ENCODE assay signal across 32 mouse cellular contexts in genomic region chr6:86846467-86846866, GRCm38 (mm10).
"Had no signal": no experiment of that assay in that cellular context is flagged by ENCODE, and none has a peak within 500 bp of the region (broad histone marks: within the 10 kb centered on the region; RNA-seq: fewer than 3 reads in every experiment).

No protein-coding gene starts in this region.

- H3K9ac ChIP-seq: heart, embryonic 12.5 days; heart, embryonic 13.5 days; heart, embryonic 15.5 days; hindbrain, embryonic 12.5 days; hindbrain, embryonic 13.5 days; hindbrain, embryonic 14.5 days; hindbrain, embryonic 15.5 days; intestine, embryonic 15.5 days; kidney, embryonic 15.5 days had no signal

- H3K27me3 ChIP-seq: heart, embryonic 12.5 days; heart, embryonic 13.5 days; heart, embryonic 15.5 days; hindbrain, embryonic 12.5 days; hindbrain, embryonic 13.5 days; hindbrain, embryonic 15.5 days; intestine, embryonic 15.5 days; kidney, embryonic 15.5 days had no signal

- DNase-seq: heart, postnatal 10 days; heart, postnatal 14 days; heart, postnatal 36 days; heart, postnatal 4 days; kidney, adult 11 months; kidney, adult 18-20 months; kidney, adult 2 months; kidney, adult 8-10 months; kidney, adult 9 months; kidney, postnatal 10 days; kidney, postnatal 14 days; kidney, postnatal 25 days; kidney, postnatal 36 days; kidney, postnatal 4 days; layer of hippocampus, adult 9-11 months; layer of hippocampus, postnatal 36 days had no signal

- H3K4me3 ChIP-seq: heart, embryonic 10.5 days; heart, embryonic 12.5 days; heart, embryonic 13.5 days; heart, embryonic 15.5 days; hindbrain, embryonic 10.5 days; hindbrain, embryonic 12.5 days; hindbrain, embryonic 13.5 days; hindbrain, embryonic 15.5 days; intestine, embryonic 15.5 days; kidney, embryonic 15.5 days; layer of hippocampus, adult 2 months; left cerebral cortex, adult 2 months had no signal

- H3K9me3 ChIP-seq: heart, embryonic 10.5 days; heart, embryonic 12.5 days; heart, embryonic 13.5 days; heart, embryonic 15.5 days; hindbrain, embryonic 10.5 days; hindbrain, embryonic 12.5 days; hindbrain, embryonic 13.5 days; hindbrain, embryonic 15.5 days; intestine, embryonic 15.5 days; kidney, embryonic 15.5 days had no signal

- H3K36me3 ChIP-seq: heart, embryonic 10.5 days; heart, embryonic 12.5 days; heart, embryonic 13.5 days; heart, embryonic 15.5 days; hindbrain, embryonic 10.5 days; hindbrain, embryonic 12.5 days; hindbrain, embryonic 13.5 days; hindbrain, embryonic 15.5 days; intestine, embryonic 15.5 days; kidney, embryonic 15.5 days had no signal

- H3K27ac ChIP-seq: heart, embryonic 10.5 days; heart, embryonic 13.5 days; heart, embryonic 15.5 days; hindbrain, embryonic 10.5 days; hindbrain, embryonic 12.5 days; hindbrain, embryonic 13.5 days; hindbrain, embryonic 14.5 days; hindbrain, embryonic 15.5 days; hindbrain, postnatal 0 days; intestine, embryonic 15.5 days; kidney, embryonic 15.5 days; kidney, postnatal 0 days; layer of hippocampus, adult 2 months; left cerebral cortex, adult 2 months had no signal

- H3K4me2 ChIP-seq: heart, embryonic 11.5 days; heart, embryonic 12.5 days; heart, embryonic 13.5 days; heart, embryonic 15.5 days; hindbrain, embryonic 12.5 days; hindbrain, embryonic 13.5 days; hindbrain, embryonic 14.5 days; hindbrain, embryonic 15.5 days; intestine, embryonic 15.5 days; kidney, embryonic 15.5 days had no signal
